Mouse (Mus musculus) lung, postnatal 0 days (tissue): ENCODE data around the gene Ralgapa2.

Experiments
- CTCF ChIP-seq: IDR thresholded peaks from 2 replicates; pipeline ENCODE4 v1.5.1; 2016; ENCODE audit warnings: antibody characterized with exemption, mild to moderate bottlenecking
- EP300 ChIP-seq: IDR thresholded peaks from 2 replicates; pipeline ENCODE4 v1.6.1; 2016; ENCODE audit warnings: antibody characterized with exemption, mild to moderate bottlenecking, control low read depth

- TF ChIP-seq CTCF (no peak), EP300 (no peak)
Measured at GRCm38 (mm10) chr2:146218881-146219535, 293.1 kb downstream of the Ralgapa2 start.
